Mouse (Mus musculus) C2C12 (cell line): ENCODE data around the gene Cyba.

ENCODE experiments used
- CEBPB ChIP-seq: IDR thresholded peaks from one replicate; pipeline ENCODE4 v1.6.1; 2011; ENCODE audit warnings: low read depth, mild to moderate bottlenecking, control low read depth, moderate library complexity
- CTCF ChIP-seq: IDR thresholded peaks from one replicate; pipeline ENCODE4 v1.5.1; 2011; ENCODE audit not compliant: control insufficient read depth, insufficient read depth, insufficient read length
- FOSL1 ChIP-seq: IDR thresholded peaks from one replicate; pipeline ENCODE4 v1.8.0; 2011; ENCODE audit warnings: mild to moderate bottlenecking, low read length; ENCODE audit not compliant: poor library complexity, insufficient read depth, severe bottlenecking
- USF1 ChIP-seq: IDR thresholded peaks from one replicate; pipeline ENCODE4 v1.6.1; 2011; ENCODE audit warnings: low read depth, mild to moderate bottlenecking, control low read depth, moderate library complexity

GRCm38 (mm10) chr8:122462510-122462909 is 29.8 kb upstream of the Cyba start:
- TF ChIP-seq CTCF (no peak), FOSL1 (no peak), CEBPB (no peak), USF1 (no peak)
